Mouse (Mus musculus): ENCODE data around the gene Grik4.
A peak's percentile ranks its signal among the peaks of the same experiment; 100 is the strongest.

Gene Grik4

DNA sequence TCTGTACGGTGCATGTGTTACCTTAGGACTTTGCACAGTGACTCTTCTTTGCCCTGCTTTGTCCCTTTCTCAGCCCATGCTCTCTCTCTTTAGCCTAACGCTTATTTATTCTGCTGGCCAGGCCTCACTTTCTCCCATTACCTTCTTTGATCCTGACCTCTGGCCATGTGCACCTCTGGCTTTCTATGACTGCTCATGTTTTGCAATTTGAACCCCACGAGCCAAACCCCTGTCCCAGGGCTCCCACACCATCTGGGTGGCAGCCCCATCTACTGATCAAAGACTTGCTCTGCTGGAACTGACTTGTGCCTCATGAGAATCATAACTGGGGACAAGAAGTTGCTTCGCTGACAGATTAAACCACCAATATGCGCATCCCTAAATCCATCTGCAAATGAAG is 294.4 kb downstream of the Grik4 start:
- no peak for DNase-seq

GRCm38 (mm10) chr9:42648051-42648450 is 296.2 kb downstream of the Grik4 start:
- no peak for DNase-seq

GRCm38 (mm10) chr9:42647596-42647995 is 296.7 kb downstream of the Grik4 start:
- DNase-seq = no peak

DNA sequence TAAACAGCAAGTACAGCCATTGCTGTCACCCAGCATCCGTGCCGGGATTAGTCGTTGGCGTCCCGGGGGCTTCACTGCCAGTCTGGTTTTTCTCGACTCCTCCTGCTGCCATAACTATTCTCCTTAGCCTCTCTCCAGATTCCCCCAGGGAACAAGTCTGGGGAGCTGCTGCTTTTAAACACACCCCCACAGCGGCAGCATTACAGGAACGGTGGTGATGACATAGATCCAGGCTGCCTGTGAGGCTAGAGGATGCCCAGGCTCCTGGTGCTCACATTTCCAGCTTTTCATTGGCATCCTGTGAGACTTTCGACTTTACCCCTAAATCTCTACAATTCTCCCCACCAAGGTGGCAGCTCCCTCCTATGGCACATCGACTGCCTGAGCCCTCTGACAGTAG is 297.5 kb downstream of the Grik4 start:
- DNase-seq = no peak

- DNase-seq = no peak
These were observed 299.1 kb downstream of the Grik4 start for GRCm38 (mm10) chr9:42645161-42645560.

DNA sequence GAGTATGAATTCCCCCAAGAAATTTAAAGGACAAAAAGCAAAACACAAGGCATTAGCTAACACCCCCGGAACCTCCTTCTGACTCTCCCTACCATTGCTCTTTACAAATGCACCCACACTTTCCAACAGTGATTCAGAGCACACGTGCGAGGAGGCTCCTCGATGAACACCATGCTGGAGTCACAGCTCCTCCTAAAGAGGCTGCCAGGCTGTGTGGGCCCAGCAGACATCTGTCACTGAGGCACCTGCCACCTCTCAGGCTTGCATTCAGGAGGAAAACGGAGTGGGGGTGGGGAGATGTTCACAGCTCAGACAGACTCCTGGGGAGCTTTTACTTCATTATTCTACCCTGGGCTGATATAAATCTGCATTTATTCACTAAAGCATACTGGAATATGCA is 301.5 kb downstream of the Grik4 start:
- no peak for DNase-seq

DNA sequence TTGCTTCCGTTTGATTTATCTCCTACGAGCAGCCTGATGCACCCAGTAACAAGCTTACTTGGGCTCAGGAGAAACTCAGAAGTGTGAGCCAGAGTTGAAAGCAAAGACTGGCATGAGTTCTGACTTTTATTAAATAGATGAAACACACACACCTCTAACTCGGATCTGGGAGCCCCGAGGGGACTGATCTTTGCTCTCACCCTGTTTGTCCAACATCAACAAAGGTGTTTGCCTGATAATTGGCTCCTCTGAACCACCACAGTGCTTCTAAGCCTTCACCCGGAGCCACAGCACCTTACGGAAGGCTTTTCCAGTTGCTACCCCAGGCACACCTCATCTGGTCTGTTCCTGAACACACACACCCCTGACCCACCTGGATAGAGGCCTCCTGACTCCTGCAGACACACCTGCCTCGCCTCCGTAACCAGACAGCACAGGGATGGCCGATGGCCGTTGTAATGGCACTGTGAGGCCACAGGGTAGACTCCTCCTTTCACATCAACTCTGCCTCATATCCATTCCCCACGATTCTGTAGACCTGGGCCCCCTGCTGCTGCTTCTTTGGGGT is 302.7 kb downstream of the Grik4 start:
- no peak for DNase-seq

DNA sequence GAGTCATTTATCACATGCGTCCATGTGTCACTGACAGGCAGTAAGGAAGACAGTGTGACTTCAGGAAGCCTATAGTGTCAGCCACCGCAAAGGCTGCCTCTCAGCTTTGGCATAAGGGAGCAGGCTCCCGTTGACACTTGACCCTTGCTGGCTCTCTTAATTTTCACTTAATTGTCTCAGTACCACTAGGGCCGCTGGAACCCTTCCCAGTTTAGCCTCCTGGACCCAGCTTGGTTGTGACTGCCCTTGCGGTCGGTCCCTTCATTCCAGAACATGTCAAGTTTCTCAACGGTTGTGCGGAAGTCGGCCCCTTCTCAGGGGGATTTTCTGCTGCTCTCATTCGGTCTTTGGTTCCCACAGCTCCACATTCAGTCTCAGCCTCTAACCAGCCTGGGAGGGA is 307.8 kb downstream of the Grik4 start:
- DNase-seq = peak in 1 of 2 experiments; percentile 4

DNA sequence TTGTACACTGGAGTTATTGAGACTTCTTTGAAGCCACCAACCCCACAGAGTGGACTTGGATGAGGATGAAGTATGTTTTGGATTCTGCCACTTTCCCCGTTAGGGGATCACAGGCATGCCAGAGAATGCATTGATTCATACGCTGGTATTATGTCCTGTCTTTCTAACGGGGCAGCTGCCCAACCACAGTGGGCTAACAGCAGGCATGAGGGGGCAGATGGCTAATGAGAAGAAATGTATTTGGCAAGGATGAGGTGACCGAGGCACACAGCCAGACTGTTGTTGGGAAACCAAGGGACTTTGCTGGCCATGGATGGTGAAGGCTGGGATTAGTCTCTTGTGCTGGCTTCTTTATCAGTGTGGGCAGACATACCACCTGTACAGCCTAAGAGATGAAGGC is 312.8 kb downstream of the Grik4 start:
- DNase-seq = no peak

DNA sequence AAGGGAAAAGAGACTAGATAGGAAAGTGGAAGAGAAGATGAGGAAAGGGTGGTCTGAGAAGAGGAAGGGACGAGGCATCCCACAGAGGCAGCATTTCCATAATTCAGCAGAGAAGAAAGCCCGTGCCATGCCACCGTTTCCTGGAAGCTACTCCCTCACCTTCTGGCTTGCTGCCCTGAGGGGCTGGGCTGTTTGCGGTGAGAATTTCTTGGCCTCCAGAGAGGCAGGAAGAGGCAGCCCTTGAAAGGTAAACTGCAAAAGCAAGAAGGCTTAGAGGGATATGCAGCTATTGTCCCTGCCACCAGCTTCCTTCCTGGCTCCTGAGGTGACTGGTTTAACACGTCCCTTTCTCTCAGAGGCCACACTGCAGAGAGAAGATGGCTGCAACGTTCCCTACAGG is 316.7 kb downstream of the Grik4 start:
- DNase-seq = no peak

DNA sequence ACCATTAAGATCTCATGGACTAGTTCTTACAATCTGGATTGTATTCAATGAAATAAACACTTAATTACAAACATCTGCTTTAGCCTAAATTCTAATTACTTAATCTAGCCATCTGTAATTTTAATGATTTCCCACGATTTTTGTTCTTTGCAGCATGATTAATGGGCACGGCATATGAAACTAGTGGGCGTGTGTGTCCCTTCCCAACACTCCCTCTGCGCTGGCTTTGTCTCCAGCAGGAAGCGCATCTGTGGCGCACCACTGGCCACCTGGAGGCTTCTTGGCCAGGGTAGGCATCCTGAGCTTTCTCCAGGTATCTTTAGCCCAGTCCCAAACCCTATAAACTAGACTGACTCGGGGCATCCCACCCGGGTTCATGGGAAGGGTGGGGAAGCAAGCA is 317.1 kb downstream of the Grik4 start:
- no peak for DNase-seq

- DNase-seq = no peak
These were observed 318.0 kb downstream of the Grik4 start for GRCm38 (mm10) chr9:42626226-42626775.

DNA sequence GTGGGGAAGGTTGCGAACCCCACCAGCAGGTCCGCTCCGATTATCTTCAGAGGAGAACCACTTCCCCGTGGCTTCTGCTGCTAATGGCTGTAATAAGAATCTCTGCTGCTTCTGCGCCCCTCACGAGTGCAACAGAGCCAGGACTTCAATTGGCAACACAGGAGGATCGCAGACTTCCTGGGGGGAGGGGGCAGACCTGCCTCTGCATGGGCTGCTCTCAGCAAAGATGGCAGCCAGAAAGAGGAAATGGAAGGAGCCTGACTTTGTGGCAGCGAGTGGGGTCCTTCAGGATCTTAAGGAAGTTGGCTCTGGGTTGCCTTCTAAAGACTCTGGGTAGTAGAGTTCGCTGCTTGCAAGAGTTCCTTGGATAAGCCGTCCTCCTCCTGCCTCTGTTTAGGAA is 329.9 kb downstream of the Grik4 start:
- no peak for DNase-seq

- no peak for DNase-seq
These were observed 330.5 kb downstream of the Grik4 start for GRCm38 (mm10) chr9:42613827-42614226.

- no peak for DNase-seq
These were observed 331.8 kb downstream of the Grik4 start for GRCm38 (mm10) chr9:42612482-42612991.

DNA sequence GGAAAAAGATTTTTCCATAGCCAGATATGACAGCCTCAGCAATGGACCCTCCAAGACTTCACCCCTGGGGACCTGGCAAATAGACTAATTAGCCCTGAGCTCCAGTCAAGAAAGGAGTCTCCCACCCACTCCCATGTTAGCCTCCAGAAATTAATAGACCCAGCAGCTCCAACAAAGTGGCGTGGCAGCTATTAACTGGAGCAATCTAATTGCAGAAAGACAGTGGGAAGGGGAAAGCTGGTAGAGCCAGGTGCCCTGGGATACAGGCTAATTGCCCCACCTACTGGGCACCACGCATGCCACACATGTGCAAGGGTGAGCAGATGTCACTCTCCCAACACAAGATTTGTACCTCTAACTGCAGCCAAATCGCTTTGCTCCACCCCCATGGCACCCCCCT is 342.8 kb downstream of the Grik4 start:
- peak; percentile 12 to 61 for DNase-seq

- DNase-seq = no peak
These were observed 346.8 kb downstream of the Grik4 start for GRCm38 (mm10) chr9:42597525-42597924.

- DNase-seq = peak; percentile 51 to 55
These were observed 365.8 kb downstream of the Grik4 start for GRCm38 (mm10) chr9:42578511-42578910.

DNA sequence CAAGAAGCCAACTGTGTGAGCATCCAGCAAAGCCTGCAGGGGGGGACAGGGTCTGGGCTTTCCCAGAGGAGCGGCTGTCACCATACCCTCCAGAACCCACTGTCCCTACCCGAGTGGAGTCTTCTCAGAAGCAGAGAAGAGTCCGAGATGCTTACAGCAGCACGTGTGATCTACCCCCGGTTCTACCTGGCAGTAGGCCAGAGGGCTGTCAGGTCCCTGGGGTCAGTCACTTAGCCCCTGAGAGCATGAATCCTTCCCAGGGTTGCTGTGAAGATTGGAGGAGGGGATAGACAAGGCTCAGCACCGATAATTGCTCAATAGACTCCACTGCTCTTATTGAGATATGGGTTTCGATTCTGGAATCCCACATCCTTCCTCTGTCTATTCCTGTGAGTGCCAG is 366.2 kb downstream of the Grik4 start:
- DNase-seq = no peak

DNA sequence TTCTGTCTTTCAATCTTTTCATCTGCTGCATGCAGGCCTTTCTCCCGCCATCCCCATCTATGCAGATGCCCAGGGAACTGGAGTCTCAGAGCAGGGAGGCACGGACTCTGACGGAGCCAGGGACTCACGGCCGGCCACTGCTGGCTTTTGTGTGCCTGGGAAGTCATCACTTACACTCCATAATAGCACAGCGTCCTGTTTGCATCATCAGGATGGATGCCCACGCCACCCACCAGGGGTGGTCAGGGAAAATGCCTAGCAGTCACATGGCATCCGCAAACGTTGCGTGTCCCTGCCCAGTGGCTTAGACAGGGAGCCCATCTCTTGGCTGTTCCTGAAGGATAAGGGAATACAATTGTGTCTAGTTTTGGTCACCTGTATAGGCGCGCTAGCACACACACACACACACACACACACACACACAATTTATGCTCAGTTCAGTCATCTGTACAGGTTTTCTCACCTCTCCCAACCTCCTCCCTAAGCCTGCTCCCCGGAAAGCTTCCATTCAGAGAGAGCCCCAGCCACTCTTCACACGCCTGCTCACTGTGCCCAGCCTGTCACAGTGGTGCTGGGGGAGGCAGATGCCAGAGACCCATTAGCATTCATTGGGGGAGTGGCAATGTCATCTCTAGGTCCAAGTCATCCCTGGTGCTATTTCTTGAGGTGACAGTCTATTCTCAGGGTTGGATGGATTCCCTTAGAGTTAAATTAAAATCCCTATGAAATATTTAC is 370.5 kb downstream of the Grik4 start:
- peak in 1 of 2 experiments; percentile 32 for DNase-seq

DNA sequence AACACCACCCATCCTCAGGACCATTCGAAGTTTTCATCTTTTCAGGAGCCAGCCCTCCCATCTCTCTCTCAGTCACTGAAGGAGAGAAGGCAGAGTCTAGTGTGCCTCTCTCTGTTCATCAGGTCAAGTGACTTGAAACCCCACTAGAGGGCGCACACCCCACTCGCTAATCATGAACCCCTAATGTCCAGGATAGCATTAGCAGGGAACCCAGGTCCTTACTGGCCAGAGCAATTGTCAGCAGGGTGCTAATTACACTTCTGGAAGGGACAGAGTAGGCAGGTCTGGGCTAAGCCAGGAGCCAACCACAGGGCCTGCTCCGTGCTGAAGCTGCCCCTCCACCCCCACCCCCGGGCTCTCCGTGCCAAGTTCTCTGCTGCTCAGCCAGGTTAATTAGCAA is 371.1 kb downstream of the Grik4 start:
- DNase-seq = peak; percentile 51 to 84

GRCm38 (mm10) chr9:42565921-42566320 is 378.4 kb downstream of the Grik4 start:
- no peak for DNase-seq

- no peak for DNase-seq
These were observed 389.1 kb downstream of the Grik4 start for GRCm38 (mm10) chr9:42555186-42555585.

- DNase-seq = peak; percentile 20 to 83
These were observed 394.2 kb downstream of the Grik4 start for GRCm38 (mm10) chr9:42550116-42550515.

Measured in kidney, postnatal 36 days (tissue).